Mouse (Mus musculus): ENCODE data around the gene Omt2a.
"Not testable (repeated sequence)": the region's sequence is repeated elsewhere in the genome, so short reads cannot be mapped to it uniquely, and the experiment has no call there.

DNA sequence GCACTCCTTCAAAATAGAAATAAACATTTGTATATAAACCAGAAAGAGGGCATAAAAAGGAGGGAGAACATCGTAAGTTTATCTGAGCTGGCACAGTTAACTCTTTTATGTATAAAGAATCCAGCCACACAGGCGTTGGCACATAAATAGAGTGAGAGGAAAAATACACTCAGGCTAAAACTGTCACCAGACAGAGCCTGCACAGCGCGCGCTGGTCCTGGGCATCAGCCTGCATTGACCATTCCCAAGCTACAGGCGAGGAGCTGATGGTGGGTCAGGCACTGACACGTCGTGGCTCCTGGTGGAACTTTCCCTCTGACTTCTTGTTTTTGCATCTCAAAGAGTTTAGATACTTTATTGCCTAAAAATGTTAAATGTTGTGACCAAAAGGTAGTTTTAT, 22.1 kb downstream of the Omt2a start:
- TF ChIP-seq POLR2A (IDR thresholded peaks at IDR 0.05; ENCODE audit: control insufficient read depth, extremely low read depth, insufficient read depth, low read length, poor library complexity); CTCF (IDR thresholded peaks at IDR 0.05; ENCODE audit: borderline replicate concordance, control insufficient read depth, extremely low read depth, insufficient read depth, low read length, poor library complexity): not testable (repeated sequence)
